Mouse (Mus musculus): Measurements from ENCODE around the gene Actl9. TPM values are rescaled to one million over a fixed set of nuclear protein-coding genes. Genes with fewer than 3 reads are reported as not detected.

The Actl9 gene
- polyA plus RNA-seq, 1 experiment from 2014 or later, result not detected

- no peaks in the 10 kb centered on the region for H3K9me3 ChIP-seq (replicated peaks; ENCODE audit: low read length)
- no peaks in the 10 kb centered on the region for H3K4me1 ChIP-seq (replicated peaks; ENCODE audit: insufficient read depth, low read length)
- no peak overlapping the region for H3K9ac ChIP-seq (ENCODE audit: low read depth, low read length)
- ATAC-seq (replicated peaks; ENCODE audit: low FRiP score, low read depth), result no peak
- no peak overlapping the region for H3K27ac ChIP-seq
- no peak overlapping the region for H3K4me3 ChIP-seq (replicated peaks; ENCODE audit: low read depth, low read length)
- H3K27me3 ChIP-seq (ENCODE audit: insufficient read depth, low read length), result no peaks in the 10 kb centered on the region
- no peaks in the 10 kb centered on the region for H3K36me3 ChIP-seq (ENCODE audit: insufficient read depth, low read length)
- TF ChIP-seq CTCF (IDR thresholded peaks at IDR 0.05; ENCODE audit: low read depth), result no peak
- DNase-seq (ENCODE audit: low spot score), result no peak
- no peak overlapping the region for H3K4me2 ChIP-seq (ENCODE audit: low read length)
These were observed 8.5 kb downstream of the Actl9 start for GRCm38 (mm10) chr17:33441159-33441558.

DNA sequence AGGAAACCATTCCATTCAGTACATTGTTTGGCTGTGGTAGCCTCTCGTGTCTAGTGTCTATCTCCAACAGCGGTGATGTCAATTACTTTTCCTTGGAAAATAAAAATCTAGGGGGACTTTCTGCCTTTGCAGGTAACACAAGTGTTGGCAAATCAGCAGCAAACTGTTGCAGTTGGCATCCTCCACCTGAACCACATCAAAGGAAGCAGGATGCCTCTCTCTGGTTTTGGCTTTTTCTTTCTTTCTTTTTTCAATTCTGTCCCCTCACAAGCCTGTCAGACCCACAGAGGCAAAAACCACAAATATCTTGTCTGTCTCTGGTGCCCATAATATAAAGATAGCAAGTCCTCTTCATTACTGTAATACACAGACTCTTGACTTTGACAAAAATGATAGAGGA, 23.9 kb downstream of the Actl9 start:
- Histone ChIP-seq H3K9ac (ENCODE audit: low read depth, low read length) (no peak overlapping the region), H3K36me3 (ENCODE audit: insufficient read depth, low read length) (no peaks in the 10 kb centered on the region), H3K4me1 (replicated peaks; ENCODE audit: insufficient read depth, low read length) (no peaks in the 10 kb centered on the region), H3K27ac (no peak overlapping the region), H3K4me2 (ENCODE audit: low read length) (no peak overlapping the region), H3K4me3 (replicated peaks; ENCODE audit: low read depth, low read length) (no peak overlapping the region), H3K9me3 (replicated peaks; ENCODE audit: low read length) (no peaks in the 10 kb centered on the region), H3K27me3 (ENCODE audit: insufficient read depth, low read length) (no peaks in the 10 kb centered on the region)
- no peak for DNase-seq (ENCODE audit: low spot score)
- ATAC-seq (replicated peaks; ENCODE audit: low FRiP score, low read depth), result no peak
- TF ChIP-seq CTCF (IDR thresholded peaks at IDR 0.05; ENCODE audit: low read depth), result no peak
- 82% methylated on average over 2 of the region's 2 CpGs for WGBS

DNA sequence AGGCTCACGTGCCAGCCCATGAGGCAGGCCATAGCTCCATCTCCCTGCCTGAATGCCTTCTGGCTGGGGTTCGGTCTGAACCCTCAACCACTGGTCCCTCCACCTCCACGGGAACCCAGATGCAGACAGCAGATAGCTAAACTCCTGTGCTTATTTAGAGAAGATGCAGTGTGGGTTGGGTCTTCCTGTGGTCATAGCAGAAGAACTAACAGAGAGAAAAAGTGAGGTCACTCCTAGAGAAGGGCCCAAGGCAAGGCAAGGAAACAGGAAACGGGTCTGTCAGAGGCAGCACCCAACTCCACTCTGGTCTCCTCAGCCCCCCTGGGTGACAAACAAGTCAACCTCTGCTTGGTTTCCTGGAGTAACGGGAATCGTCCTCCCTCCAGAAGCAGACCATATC, 38.5 kb downstream of the Actl9 start:
- no peak overlapping the region for H3K9ac ChIP-seq (ENCODE audit: low read depth, low read length)
- WGBS, result 70% methylated on average over 6 of the region's 6 CpGs
- H3K27ac ChIP-seq, result no peak overlapping the region
- H3K4me3 ChIP-seq (replicated peaks; ENCODE audit: low read depth, low read length), result no peak overlapping the region
- ATAC-seq (replicated peaks; ENCODE audit: low FRiP score, low read depth), result no peak
- no peak for DNase-seq (ENCODE audit: low spot score)
- no peaks in the 10 kb centered on the region for H3K27me3 ChIP-seq (ENCODE audit: insufficient read depth, low read length)
- TF ChIP-seq CTCF (IDR thresholded peaks at IDR 0.05; ENCODE audit: low read depth), result no peak
- H3K9me3 ChIP-seq (replicated peaks; ENCODE audit: low read length), result no peaks in the 10 kb centered on the region
- no peaks in the 10 kb centered on the region for H3K36me3 ChIP-seq (ENCODE audit: insufficient read depth, low read length)
- no peaks in the 10 kb centered on the region for H3K4me1 ChIP-seq (replicated peaks; ENCODE audit: insufficient read depth, low read length)
- H3K4me2 ChIP-seq (ENCODE audit: low read length), result no peak overlapping the region

Other genes starting within 250 kb of the Actl9 start
- gene Olfr239, start 241.6 kb upstream of the Actl9 start, polyA plus RNA-seq (2015; fragmentation: Nextera tagmentation; extraction: Ambion mirVana), result not detected in 2 replicates
- not detected in 2 replicates for gene Olfr1564, start 211.2 kb upstream of the Actl9 start, polyA plus RNA-seq (2015; fragmentation: Nextera tagmentation; extraction: Ambion mirVana)
- 12.7 and 15.0 TPM in 2 replicates for gene Zfp955a, start 177.8 kb upstream of the Actl9 start, polyA plus RNA-seq (2015; fragmentation: Nextera tagmentation; extraction: Ambion mirVana)
- gene Olfr63, start 168.2 kb upstream of the Actl9 start, polyA plus RNA-seq (2015; fragmentation: Nextera tagmentation; extraction: Ambion mirVana), result 0.01 and 0.03 TPM in 2 replicates
- 8.6 and 11.9 TPM in 2 replicates for gene Zfp955b, start 143.4 kb upstream of the Actl9 start, polyA plus RNA-seq (2015; fragmentation: Nextera tagmentation; extraction: Ambion mirVana)
- 9.2 and 9.6 TPM in 2 replicates for gene Zfp81, start 74.0 kb upstream of the Actl9 start, polyA plus RNA-seq (2015; fragmentation: Nextera tagmentation; extraction: Ambion mirVana)
- gene Zfp101, start 38.3 kb upstream of the Actl9 start, polyA plus RNA-seq (2015; fragmentation: Nextera tagmentation; extraction: Ambion mirVana), result 11.4 and 12.6 TPM in 2 replicates
- 28.3 and 32.1 TPM in 2 replicates for gene Adamts10, start 91.3 kb downstream of the Actl9 start, polyA plus RNA-seq (2015; fragmentation: Nextera tagmentation; extraction: Ambion mirVana)
- 1.4 and 1.5 TPM in 2 replicates for gene Myo1f, start 122.8 kb downstream of the Actl9 start, polyA plus RNA-seq (2015; fragmentation: Nextera tagmentation; extraction: Ambion mirVana)
- gene Zfp414, start 196.2 kb downstream of the Actl9 start, polyA plus RNA-seq (2015; fragmentation: Nextera tagmentation; extraction: Ambion mirVana), result 42.9 and 44.3 TPM in 2 replicates
- 0.36 and 0.56 TPM in 2 replicates for gene Pram1, start 205.2 kb downstream of the Actl9 start, polyA plus RNA-seq (2015; fragmentation: Nextera tagmentation; extraction: Ambion mirVana)

All from kidney, postnatal 0 days (tissue).